Mouse (Mus musculus) megakaryocyte, embryonic 14.5 days (primary cell): ENCODE measurements around the gene Cacna1s.

ENCODE experiments used
- FLI1 ChIP-seq: IDR thresholded peaks from 2 replicates; pipeline ENCODE4 v1.6.1; 2012; ENCODE audit warnings: low read length, inconsistent platforms, mixed read lengths
- GATA1 ChIP-seq: IDR thresholded peaks from 3 replicates; pipeline ENCODE4 v1.6.1; 2012; ENCODE audit warnings: mixed read lengths, low read length, inconsistent platforms, borderline replicate concordance

GRCm38 (mm10) chr1:136138191-136138830 lies 85.8 kb downstream of the Cacna1s start:
- no peak for TF ChIP-seq GATA1
- TF ChIP-seq FLI1, result no peak
